Mouse (Mus musculus) layer of hippocampus, adult 2 months (tissue): ENCODE measurements around the gene Stpg3. TPM values are rescaled to one million over a fixed set of nuclear protein-coding genes. Genes with fewer than 3 reads are reported as not detected.
A peak's percentile ranks its signal among the peaks of the same experiment; 100 is the strongest.

ENCODE experiments used
- DNase-seq, 2 experiments: peaks; one replicate each; pipeline ENCODE4 v3.0.0; 2022; ENCODE audit warnings: low spot score in 2 of 2
- H3K27ac ChIP-seq: fragments of 200-600 bp; 2 replicates; pipeline ENCODE4 v1.8.1; 2022
- H3K4me3 ChIP-seq: fragments of 200-600 bp; 2 replicates; pipeline ENCODE4 v1.8.1; 2022; ENCODE audit warnings: mild to moderate bottlenecking
- CTCF ChIP-seq: fragments of 200-600 bp; conservative IDR thresholded peaks from 2 replicates; pipeline ENCODE4 v1.8.1; 2022; ENCODE audit warnings: antibody characterized with exemption, mild to moderate bottlenecking, moderate library complexity
- total RNA-seq, 2 experiments: library from RNA; stranded (reverse); gene quantifications; 2 replicates each; pipeline ENCODE4 v1.2.3; 2021

Gene Stpg3
- total RNA-seq, 2 experiments from 2014 or later, result 0.33 TPM; not detected in 1

GRCm38 (mm10) chr2:25230581-25230980, 16.1 kb upstream of the Stpg3 start:
- TF ChIP-seq CTCF, result no peak
- Histone ChIP-seq H3K27ac (no peak overlapping the region), H3K4me3 (no peak overlapping the region)
- DNase-seq, result no peak

GRCm38 (mm10) chr2:25229582-25229981, 15.1 kb upstream of the Stpg3 start:
- H3K27ac ChIP-seq, result peak overlapping the region; percentile 98; the same call in 1 of the 2 replicates
- H3K4me3 ChIP-seq, result no peak overlapping the region
- TF ChIP-seq CTCF, result no peak
- no peak for DNase-seq

GRCm38 (mm10) chr2:25228995-25229530, 14.6 kb upstream of the Stpg3 start:
- no peak for TF ChIP-seq CTCF
- peak overlapping the region; percentile 98 for H3K27ac ChIP-seq
- no peak for DNase-seq
- H3K4me3 ChIP-seq, result peak overlapping the region; percentile 45; the same call in 1 of the 2 replicates

- DNase-seq, result peak; percentile 81 to 90
- Histone ChIP-seq H3K27ac (peak overlapping the region; percentile 98), H3K4me3 (peak overlapping the region; percentile 45)
- TF ChIP-seq CTCF, result peak; percentile 85
Measured at GRCm38 (mm10) chr2:25228431-25228889, 14.0 kb upstream of the Stpg3 start.

GRCm38 (mm10) chr2:25227406-25227805, 13.0 kb upstream of the Stpg3 start:
- H3K27ac ChIP-seq, result peak overlapping the region; percentile 98
- TF ChIP-seq CTCF, result no peak
- H3K4me3 ChIP-seq, result no peak overlapping the region
- no peak for DNase-seq

- Histone ChIP-seq H3K27ac (peak overlapping the region; percentile 98), H3K4me3 (no peak overlapping the region)
- DNase-seq, result peak; percentile 53 to 69
- TF ChIP-seq CTCF, result no peak
Measured at GRCm38 (mm10) chr2:25226864-25227263, 12.4 kb upstream of the Stpg3 start.

GRCm38 (mm10) chr2:25225811-25226379, 11.5 kb upstream of the Stpg3 start:
- Histone ChIP-seq H3K27ac (peak overlapping the region; percentile 98), H3K4me3 (peak overlapping the region; percentile 62; the same call in 1 of the 2 replicates)
- TF ChIP-seq CTCF, result no peak
- DNase-seq, result no peak

GRCm38 (mm10) chr2:25224766-25225752, 10.6 kb upstream of the Stpg3 start:
- peak; percentile 97 to 100 for DNase-seq
- H3K27ac ChIP-seq, result peak overlapping the region; percentile 98
- peak overlapping the region; percentile 62 for H3K4me3 ChIP-seq
- peak; percentile 58 for TF ChIP-seq CTCF

GRCm38 (mm10) chr2:25224492-25224765, 10.0 kb upstream of the Stpg3 start, which contains the start of gene Tubb4b:
Gene Tubb4b (minus strand): TSS chr2:25224702.
- no peak for TF ChIP-seq CTCF
- Histone ChIP-seq H3K4me3 (peak within 1 kb of the TSS; percentile 84), H3K27ac (peak within 1 kb of the TSS; percentile 98)
- no peak for DNase-seq

- TF ChIP-seq CTCF, result no peak
Measured at GRCm38 (mm10) chr2:25223681-25224491, 9.4 kb upstream of the Stpg3 start.

GRCm38 (mm10) chr2:25221331-25221772, 6.9 kb upstream of the Stpg3 start:
- no peak overlapping the region for H3K27ac ChIP-seq
- no peak for TF ChIP-seq CTCF
- DNase-seq, result no peak
- no peak overlapping the region for H3K4me3 ChIP-seq

More at GRCm38 (mm10) chr2:25223681-25224491, 9.4 kb upstream of the Stpg3 start:
- peak overlapping the region; percentile 95 for H3K27ac ChIP-seq
- H3K4me3 ChIP-seq, result peak overlapping the region; percentile 84
- DNase-seq, result peak; percentile 63 to 69

- no peak for TF ChIP-seq CTCF
- H3K27ac ChIP-seq, result no peak within 1 kb of the TSS
- H3K4me3 ChIP-seq, result no peak within 1 kb of the TSS
- DNase-seq, result no peak
Measured at GRCm38 (mm10) chr2:25218445-25218844, 4.0 kb upstream of the Stpg3 start, which contains the start of gene Fam166a. Gene Fam166a (plus strand): TSS chr2:25218745.
